Mouse (Mus musculus) olfactory bulb, adult 2 months (tissue): ENCODE measurements around the gene Cybb. TPM values are rescaled to one million over a fixed set of nuclear protein-coding genes. Genes with fewer than 3 reads are reported as not detected.
"Not testable (repeated sequence)": the region's sequence is repeated elsewhere in the genome, so short reads cannot be mapped to it uniquely, and the experiment has no call there.

ENCODE experiments used
- H3K27ac ChIP-seq: fragments of 200-500 bp; 2 replicates; pipeline ENCODE4 v1.5.1; 2012; ENCODE audit warnings: low read depth, low read length; ENCODE audit not compliant: insufficient read depth
- H3K4me1 ChIP-seq: fragments of 200-500 bp; 2 replicates; pipeline ENCODE4 v1.6.1; 2012; ENCODE audit warnings: low read length; ENCODE audit not compliant: control insufficient read depth, insufficient read depth
- H3K4me3 ChIP-seq: fragments of 200-500 bp; 2 replicates; pipeline ENCODE4 v1.5.1; 2012; ENCODE audit warnings: mild to moderate bottlenecking, low read depth, low read length, moderate library complexity; ENCODE audit not compliant: insufficient read depth
- CTCF ChIP-seq: fragments of 200-500 bp; IDR thresholded peaks from 2 replicates; pipeline ENCODE4 v1.5.1; 2012; ENCODE audit warnings: low read depth, mild to moderate bottlenecking, low read length, moderate library complexity; ENCODE audit not compliant: insufficient read depth
- POLR2A ChIP-seq: fragments of 200-500 bp; IDR thresholded peaks from 2 replicates; pipeline ENCODE4 v1.6.1; 2012; ENCODE audit warnings: mild to moderate bottlenecking, low read depth, low read length, moderate library complexity; ENCODE audit not compliant: insufficient read depth
- WGBS: fragments of 180-500 bp; shearing (Covaris S2); methylation state at CpG from one replicate; pipeline ENCODE4 v1.1.7; 2018; 5-methylcytosine and 5-hydroxymethylcytosine counted together
- polyA plus RNA-seq: library from polyadenylated mRNA; stranded (reverse); fragments of >200 nt; gene quantifications from 2 replicates; pipeline ENCODE4 v1.2.4, GENCODE M21; 2012; ENCODE audit warnings: low replicate concordance; ENCODE audit not compliant: missing spikeins, insufficient read depth, insufficient read length

Gene Cybb
- polyA plus RNA-seq: not detected in 2 replicates

DNA sequence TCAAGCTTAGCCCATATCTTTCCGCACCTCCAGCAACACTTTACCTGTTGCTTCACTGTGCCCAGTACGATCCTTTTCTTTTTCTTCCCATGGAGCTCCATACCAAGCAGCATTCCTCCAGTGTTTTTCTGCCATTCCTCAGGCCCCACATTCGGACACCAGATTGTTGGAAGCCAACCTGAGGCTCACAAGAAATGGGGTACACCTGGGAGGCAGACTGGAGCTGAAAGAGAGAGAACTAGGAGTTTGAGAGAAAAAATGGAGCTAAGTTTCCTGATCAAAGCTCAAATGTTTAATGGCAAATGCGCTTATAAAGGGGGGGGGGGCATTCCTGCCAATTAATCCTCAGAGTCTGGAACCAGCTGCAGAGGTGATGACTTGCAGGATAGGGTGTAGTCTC is at the start of gene Cybb:
Gene Cybb, minus strand, starts transcription at position 101 of the 400 bp plus-strand sequence.
- TF ChIP-seq CTCF (no peak), POLR2A (no peak)
- no peak within 1 kb of the TSS for H3K4me3 ChIP-seq
- no peaks in the 10 kb centered on the region for H3K4me1 ChIP-seq
- WGBS: 87% methylated on average over 4 of the region's 4 CpGs
- H3K27ac ChIP-seq: no peak within 1 kb of the TSS

GRCm38 (mm10) chrX:9536881-9537280 is 49.3 kb upstream of the Cybb start:
- H3K27ac ChIP-seq: no peak overlapping the region
- H3K4me1 ChIP-seq: no peaks in the 10 kb centered on the region
- TF ChIP-seq POLR2A (no peak), CTCF (no peak)
- 89% methylated on average over 3 of the region's 3 CpGs for WGBS
- no peak overlapping the region for H3K4me3 ChIP-seq

GRCm38 (mm10) chrX:9519969-9520368 is 32.4 kb upstream of the Cybb start:
- 29% methylated on average over 2 of the region's 2 CpGs for WGBS
- not testable (repeated sequence) for H3K4me3 ChIP-seq, H3K4me1 ChIP-seq, H3K27ac ChIP-seq

DNA sequence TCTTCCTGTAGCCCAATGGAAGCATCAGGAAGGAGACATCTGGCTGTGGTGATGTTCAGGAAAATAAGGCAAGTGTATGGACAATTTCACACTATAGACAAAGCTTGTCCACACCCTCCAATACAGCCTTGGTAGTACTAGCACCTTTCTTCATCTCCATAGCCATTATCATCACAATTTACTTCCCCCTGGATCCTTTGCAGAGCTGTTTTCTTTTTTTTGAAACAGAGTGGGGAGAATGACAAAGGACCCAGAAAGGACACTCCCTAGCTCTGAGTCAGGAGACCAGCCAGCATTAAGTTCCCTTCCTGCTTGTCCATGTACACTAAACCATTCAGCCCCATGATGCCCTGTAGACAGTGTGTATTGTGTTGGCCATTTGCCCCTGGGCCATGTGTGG is 30.0 kb upstream of the Cybb start:
- not testable (repeated sequence) for H3K27ac ChIP-seq, H3K4me3 ChIP-seq, H3K4me1 ChIP-seq

GRCm38 (mm10) chrX:9475036-9475435 is 12.5 kb downstream of the Cybb start:
- not testable (repeated sequence) for H3K27ac ChIP-seq, H3K4me3 ChIP-seq, H3K4me1 ChIP-seq
- 85% methylated on average over 6 of the region's 6 CpGs for WGBS

- Histone ChIP-seq H3K4me1 (no peaks in the 10 kb centered on the region), H3K27ac (no peak overlapping the region), H3K4me3 (no peak overlapping the region)
- TF ChIP-seq POLR2A: no peak
- TF ChIP-seq CTCF: no peak
These were observed 13.1 kb downstream of the Cybb start for GRCm38 (mm10) chrX:9474440-9474839.

GRCm38 (mm10) chrX:9473768-9474167 is 13.8 kb downstream of the Cybb start:
- WGBS: 71% methylated on average over 2 of the region's 2 CpGs
- no peak overlapping the region for H3K4me3 ChIP-seq
- H3K27ac ChIP-seq: no peak overlapping the region
- TF ChIP-seq POLR2A (no peak), CTCF (no peak)
- no peaks in the 10 kb centered on the region for H3K4me1 ChIP-seq

DNA sequence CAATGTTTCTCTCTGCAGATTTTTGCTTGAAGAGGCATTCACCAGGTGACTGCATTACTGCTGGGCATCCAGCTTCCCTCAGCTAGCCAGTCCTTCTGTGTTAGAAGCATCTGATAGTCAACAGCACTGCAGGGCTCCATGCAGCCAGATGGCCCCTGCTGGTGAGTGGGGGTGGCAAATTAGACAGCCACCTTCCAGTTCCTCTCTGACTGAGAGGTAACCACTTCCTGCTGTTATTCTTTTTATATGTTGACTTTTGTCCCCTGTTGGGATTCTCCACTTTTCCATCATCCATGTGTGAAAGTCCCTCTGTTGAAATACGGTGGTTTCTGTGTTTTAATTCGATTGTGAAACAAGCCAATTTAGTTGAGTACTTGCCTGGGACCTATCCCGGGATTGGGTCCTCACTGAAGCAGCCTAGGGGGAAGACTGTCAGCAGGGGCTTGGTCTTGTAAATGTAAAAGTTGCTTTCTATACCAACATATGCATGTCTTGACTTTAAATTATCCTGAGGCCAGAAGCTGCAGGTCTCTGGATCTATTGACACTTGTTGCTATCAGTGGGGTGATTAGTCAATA is 16.7 kb downstream of the Cybb start:
- Histone ChIP-seq H3K4me3 (no peak overlapping the region), H3K27ac (no peak overlapping the region), H3K4me1 (no peaks in the 10 kb centered on the region)
- WGBS: 32% methylated on average over 3 of the region's 3 CpGs
- TF ChIP-seq POLR2A (no peak), CTCF (no peak)

DNA sequence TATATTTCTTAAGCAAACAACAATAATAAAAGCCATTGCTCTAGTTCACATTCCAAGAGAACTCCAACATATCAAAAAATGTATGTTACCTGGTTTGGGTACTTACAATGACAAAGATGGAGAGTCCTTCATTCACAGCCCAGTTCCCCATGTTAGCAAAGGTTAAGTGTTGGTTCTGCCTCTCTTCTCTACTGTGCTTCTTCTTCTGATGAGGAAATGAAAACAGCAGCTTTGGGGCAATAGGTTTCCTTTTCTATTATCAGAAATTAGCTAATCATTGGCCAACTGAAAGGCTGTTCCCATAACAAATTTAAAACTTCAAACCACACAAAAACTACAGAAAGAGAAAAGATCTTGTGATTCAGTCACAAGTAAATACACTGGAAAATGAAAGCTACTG is 18.5 kb downstream of the Cybb start:
- Histone ChIP-seq H3K27ac (no peak overlapping the region), H3K4me3 (no peak overlapping the region), H3K4me1 (no peaks in the 10 kb centered on the region)
- no peak for TF ChIP-seq POLR2A

DNA sequence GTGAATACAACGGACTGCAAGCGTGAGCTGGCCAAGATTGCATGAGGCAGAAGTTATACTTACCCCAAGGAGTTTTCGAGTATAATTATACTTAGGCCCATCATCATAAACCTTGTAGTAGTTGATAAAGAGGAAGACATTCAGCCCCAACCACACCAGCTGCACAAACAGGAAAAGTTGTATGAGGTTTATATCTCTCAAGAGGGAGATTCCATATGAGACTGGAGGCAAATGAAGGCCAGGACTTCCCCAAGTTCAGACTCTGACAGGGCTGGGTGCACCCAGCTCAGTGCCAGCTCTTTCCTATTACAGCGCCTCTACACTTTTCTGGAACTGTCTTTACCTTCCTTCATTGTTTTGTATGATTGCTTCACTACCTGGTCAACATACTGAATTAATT is 20.6 kb downstream of the Cybb start:
- Histone ChIP-seq H3K4me1 (no peaks in the 10 kb centered on the region), H3K4me3 (no peak overlapping the region), H3K27ac (no peak overlapping the region)
- TF ChIP-seq POLR2A (no peak), CTCF (no peak)
- WGBS: 92% methylated on average over 4 of the region's 4 CpGs

DNA sequence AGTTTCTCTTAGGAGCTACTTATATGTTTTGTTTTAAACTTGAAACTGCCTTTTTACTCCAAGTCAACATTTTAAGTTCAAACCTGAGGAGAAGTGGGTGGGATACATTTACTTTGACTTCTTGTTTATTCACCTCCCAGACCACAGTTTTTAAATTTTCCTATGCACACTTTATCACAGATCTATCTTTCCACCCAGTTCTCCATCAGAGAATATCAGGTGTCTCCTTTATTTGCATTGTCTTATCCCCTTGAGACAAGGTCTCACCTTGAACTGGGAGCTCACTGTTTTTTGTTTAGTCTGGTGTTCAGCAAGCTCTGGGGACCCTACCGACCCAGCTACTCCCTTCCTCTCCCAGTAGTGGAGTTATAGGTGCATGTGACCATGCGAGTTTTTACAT is 21.7 kb downstream of the Cybb start:
- WGBS: 79% methylated on average over 2 of the region's 2 CpGs
- Histone ChIP-seq H3K4me1 (no peaks in the 10 kb centered on the region), H3K27ac (no peak overlapping the region), H3K4me3 (no peak overlapping the region)
- TF ChIP-seq CTCF: no peak
- TF ChIP-seq POLR2A: no peak
